Mouse (Mus musculus): ENCODE results near the gene Efnb3. TPM values are rescaled to one million over a fixed set of nuclear protein-coding genes. Genes with fewer than 3 reads are reported as not detected.

Gene Efnb3
- polyA plus RNA-seq, 1 experiment from 2014 or later: 15.5 TPM

DNA sequence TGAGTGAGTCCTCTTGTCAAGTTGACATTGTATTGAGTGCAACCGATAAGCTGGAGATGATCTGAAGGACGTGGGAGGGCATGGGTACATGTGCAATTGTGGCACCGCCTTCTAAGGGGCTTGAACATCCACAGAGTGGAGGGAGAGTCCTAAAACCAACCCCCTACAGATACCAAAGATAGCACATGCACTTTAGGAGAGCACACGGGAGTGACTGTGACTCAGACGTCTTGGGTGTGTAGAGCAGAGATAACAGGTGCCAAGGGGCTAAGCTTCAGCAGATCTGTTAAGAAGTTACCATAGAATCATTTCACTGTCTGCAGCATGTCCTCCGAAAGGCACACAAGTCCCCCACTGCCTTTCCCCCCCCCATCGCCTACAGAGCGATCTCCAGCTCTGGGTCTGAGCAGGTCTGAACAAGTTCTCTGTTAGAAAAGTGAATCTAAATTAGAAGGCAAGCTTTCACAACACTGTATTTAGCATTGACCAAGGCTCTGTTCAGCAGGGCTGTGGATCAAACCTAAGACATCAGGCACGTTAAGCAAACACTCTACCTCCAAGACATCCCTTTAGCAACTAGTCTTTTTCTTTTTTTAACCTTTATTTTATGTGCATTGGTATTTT, 38.4 kb downstream of the Efnb3 start:
- no peaks in the 10 kb centered on the region for H3K9me3 ChIP-seq (ENCODE audit: control insufficient read depth, low read length)
- no peaks in the 10 kb centered on the region for H3K4me1 ChIP-seq (replicated peaks; ENCODE audit: control insufficient read depth, insufficient read depth, low read length)
- WGBS: 91% methylated on average over 9 of the region's 9 CpGs
- DNase-seq (ENCODE audit: low spot score) (no peak), ATAC-seq (ENCODE audit: low FRiP score) (no peak)
- no peak overlapping the region for H3K27ac ChIP-seq (ENCODE audit: low read depth, low read length)
- H3K27me3 ChIP-seq (ENCODE audit: control insufficient read depth, insufficient read depth, low read length): no peaks in the 10 kb centered on the region
- no peak overlapping the region for H3K9ac ChIP-seq (ENCODE audit: low read depth, low read length)
- no peak overlapping the region for H3K4me3 ChIP-seq (ENCODE audit: low read depth, low read length)
- H3K36me3 ChIP-seq (ENCODE audit: control insufficient read depth, insufficient read depth, low read length): no peaks in the 10 kb centered on the region
- H3K4me2 ChIP-seq (replicated peaks; ENCODE audit: low read depth, low read length): no peak overlapping the region

DNA sequence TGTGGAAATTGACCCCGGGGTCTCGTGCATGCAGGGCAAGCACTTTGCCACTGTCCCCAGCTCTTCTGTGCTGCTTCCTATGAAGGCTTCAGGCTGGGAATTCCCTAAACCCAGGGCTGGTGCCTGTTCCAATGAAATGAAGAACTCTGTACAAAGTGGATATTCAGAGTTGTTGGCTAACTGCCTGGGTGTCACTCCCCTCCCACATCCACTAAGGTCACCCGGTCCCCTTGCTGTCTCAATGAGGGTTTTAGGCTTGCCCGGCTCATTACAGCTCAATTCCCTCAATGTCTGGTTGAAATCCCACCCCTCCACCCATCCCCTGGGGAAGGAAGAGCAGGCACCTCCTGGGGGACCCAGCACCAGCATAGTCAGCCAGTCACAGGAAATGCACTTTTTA, 40.0 kb downstream of the Efnb3 start:
- DNase-seq (ENCODE audit: low spot score): no peak

DNA sequence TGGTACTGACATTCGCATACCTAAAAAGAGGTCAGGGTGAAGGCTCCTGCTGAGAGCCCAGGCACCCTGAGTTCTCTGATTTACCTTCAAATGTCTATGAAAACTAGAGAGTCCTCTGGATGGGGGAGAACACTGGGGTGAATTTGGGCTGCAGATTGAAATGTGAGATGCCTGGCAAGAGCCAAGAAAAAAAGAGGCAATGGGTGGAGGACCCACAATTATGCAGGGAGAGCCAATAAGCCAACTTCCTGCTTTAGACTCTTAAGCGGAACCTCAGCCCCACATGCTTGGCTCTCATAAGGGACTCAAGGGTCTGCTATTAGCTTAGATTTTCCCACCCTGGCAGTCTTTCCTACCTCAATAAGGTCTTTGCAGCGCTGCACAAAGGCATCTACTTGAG, 43.3 kb downstream of the Efnb3 start:
- H3K4me1 ChIP-seq (replicated peaks; ENCODE audit: control insufficient read depth, insufficient read depth, low read length): no peaks in the 10 kb centered on the region
- no peak for ATAC-seq (ENCODE audit: low FRiP score)
- H3K36me3 ChIP-seq (ENCODE audit: control insufficient read depth, insufficient read depth, low read length): no peaks in the 10 kb centered on the region
- H3K27me3 ChIP-seq (ENCODE audit: control insufficient read depth, insufficient read depth, low read length): no peaks in the 10 kb centered on the region
- H3K27ac ChIP-seq (ENCODE audit: low read depth, low read length): no peak overlapping the region
- DNase-seq (ENCODE audit: low spot score): no peak
- no peak overlapping the region for H3K4me3 ChIP-seq (ENCODE audit: low read depth, low read length)
- WGBS: 77% methylated on average over 3 of the region's 3 CpGs
- H3K9me3 ChIP-seq (ENCODE audit: control insufficient read depth, low read length): no peaks in the 10 kb centered on the region
- no peak overlapping the region for H3K9ac ChIP-seq (ENCODE audit: low read depth, low read length)
- H3K4me2 ChIP-seq (replicated peaks; ENCODE audit: low read depth, low read length): no peak overlapping the region

More for the DNA sequence above, 40.0 kb downstream of the Efnb3 start:
- no peaks in the 10 kb centered on the region for H3K36me3 ChIP-seq (ENCODE audit: control insufficient read depth, insufficient read depth, low read length)
- H3K9me3 ChIP-seq (ENCODE audit: control insufficient read depth, low read length): no peaks in the 10 kb centered on the region
- no peaks in the 10 kb centered on the region for H3K27me3 ChIP-seq (ENCODE audit: control insufficient read depth, insufficient read depth, low read length)
- H3K4me1 ChIP-seq (replicated peaks; ENCODE audit: control insufficient read depth, insufficient read depth, low read length): no peaks in the 10 kb centered on the region
- no peak overlapping the region for H3K4me2 ChIP-seq (replicated peaks; ENCODE audit: low read depth, low read length)
- H3K9ac ChIP-seq (ENCODE audit: low read depth, low read length): no peak overlapping the region
- H3K4me3 ChIP-seq (ENCODE audit: low read depth, low read length): no peak overlapping the region
- H3K27ac ChIP-seq (ENCODE audit: low read depth, low read length): no peak overlapping the region
- ATAC-seq (ENCODE audit: low FRiP score): no peak
- WGBS: 84% methylated on average over 4 of the region's 4 CpGs

DNA sequence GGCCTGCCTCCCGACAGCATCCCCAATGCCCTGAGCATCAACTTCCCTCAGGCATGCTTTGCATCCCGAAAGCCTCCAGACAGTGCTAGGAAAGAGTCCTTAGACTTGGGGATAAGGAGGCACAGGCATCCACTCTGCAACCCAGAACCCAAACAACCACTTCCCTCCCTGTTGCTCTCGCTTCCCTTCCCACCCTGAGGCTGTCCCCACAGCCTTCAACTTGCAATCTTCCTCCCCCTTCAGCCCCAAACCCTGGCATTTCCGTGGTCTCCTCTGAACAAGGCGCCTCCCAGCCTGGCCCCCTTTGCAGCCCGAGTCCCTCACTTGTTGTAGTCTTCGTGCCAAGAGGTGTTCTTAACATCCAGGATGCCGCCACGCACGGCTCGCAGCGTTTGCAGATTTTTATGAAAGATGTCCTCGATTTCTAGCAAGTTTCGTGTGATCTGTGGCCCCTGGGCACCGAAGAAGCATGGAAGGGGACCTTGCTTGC, 43.8 kb downstream of the Efnb3 start:
- 74% methylated on average over 15 of the region's 15 CpGs for WGBS
- H3K9ac ChIP-seq (ENCODE audit: low read depth, low read length): no peak overlapping the region
- H3K36me3 ChIP-seq (ENCODE audit: control insufficient read depth, insufficient read depth, low read length): no peaks in the 10 kb centered on the region
- H3K4me1 ChIP-seq (replicated peaks; ENCODE audit: control insufficient read depth, insufficient read depth, low read length): no peaks in the 10 kb centered on the region
- no peak overlapping the region for H3K4me3 ChIP-seq (ENCODE audit: low read depth, low read length)
- ATAC-seq (ENCODE audit: low FRiP score) (no peak), DNase-seq (ENCODE audit: low spot score) (no peak)
- no peak overlapping the region for H3K27ac ChIP-seq (ENCODE audit: low read depth, low read length)
- H3K4me2 ChIP-seq (replicated peaks; ENCODE audit: low read depth, low read length): no peak overlapping the region
- no peaks in the 10 kb centered on the region for H3K27me3 ChIP-seq (ENCODE audit: control insufficient read depth, insufficient read depth, low read length)
- no peaks in the 10 kb centered on the region for H3K9me3 ChIP-seq (ENCODE audit: control insufficient read depth, low read length)

DNA sequence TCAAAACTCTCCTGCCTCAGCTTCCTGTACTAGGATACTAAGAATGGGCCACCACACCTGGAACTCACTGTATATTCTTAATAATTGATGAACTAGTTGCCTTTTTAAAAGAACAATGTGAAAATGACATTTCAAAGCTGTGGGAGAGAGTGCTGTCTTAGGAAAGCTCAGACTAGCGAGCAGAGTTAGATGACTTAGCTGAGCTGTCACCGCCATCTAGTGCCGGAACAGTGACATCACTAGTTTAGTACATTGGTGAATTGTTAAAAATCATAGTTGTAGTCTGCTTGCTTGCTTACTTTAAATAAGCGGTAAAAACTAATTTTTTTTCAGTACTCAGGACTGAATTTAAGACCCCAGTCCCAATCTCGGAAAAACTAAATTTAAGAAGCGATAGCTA, 46.2 kb downstream of the Efnb3 start:
- ATAC-seq (ENCODE audit: low FRiP score): no peak
- no peak overlapping the region for H3K27ac ChIP-seq (ENCODE audit: low read depth, low read length)
- H3K9ac ChIP-seq (ENCODE audit: low read depth, low read length): no peak overlapping the region
- no peaks in the 10 kb centered on the region for H3K4me1 ChIP-seq (replicated peaks; ENCODE audit: control insufficient read depth, insufficient read depth, low read length)
- H3K27me3 ChIP-seq (ENCODE audit: control insufficient read depth, insufficient read depth, low read length): no peaks in the 10 kb centered on the region
- 9% methylated on average over 6 of the region's 6 CpGs for WGBS
- peak; percentile 71 for DNase-seq (ENCODE audit: low spot score)
- no peaks in the 10 kb centered on the region for H3K36me3 ChIP-seq (ENCODE audit: control insufficient read depth, insufficient read depth, low read length)
- no peak overlapping the region for H3K4me2 ChIP-seq (replicated peaks; ENCODE audit: low read depth, low read length)
- no peak overlapping the region for H3K4me3 ChIP-seq (ENCODE audit: low read depth, low read length)
- no peaks in the 10 kb centered on the region for H3K9me3 ChIP-seq (ENCODE audit: control insufficient read depth, low read length)

DNA sequence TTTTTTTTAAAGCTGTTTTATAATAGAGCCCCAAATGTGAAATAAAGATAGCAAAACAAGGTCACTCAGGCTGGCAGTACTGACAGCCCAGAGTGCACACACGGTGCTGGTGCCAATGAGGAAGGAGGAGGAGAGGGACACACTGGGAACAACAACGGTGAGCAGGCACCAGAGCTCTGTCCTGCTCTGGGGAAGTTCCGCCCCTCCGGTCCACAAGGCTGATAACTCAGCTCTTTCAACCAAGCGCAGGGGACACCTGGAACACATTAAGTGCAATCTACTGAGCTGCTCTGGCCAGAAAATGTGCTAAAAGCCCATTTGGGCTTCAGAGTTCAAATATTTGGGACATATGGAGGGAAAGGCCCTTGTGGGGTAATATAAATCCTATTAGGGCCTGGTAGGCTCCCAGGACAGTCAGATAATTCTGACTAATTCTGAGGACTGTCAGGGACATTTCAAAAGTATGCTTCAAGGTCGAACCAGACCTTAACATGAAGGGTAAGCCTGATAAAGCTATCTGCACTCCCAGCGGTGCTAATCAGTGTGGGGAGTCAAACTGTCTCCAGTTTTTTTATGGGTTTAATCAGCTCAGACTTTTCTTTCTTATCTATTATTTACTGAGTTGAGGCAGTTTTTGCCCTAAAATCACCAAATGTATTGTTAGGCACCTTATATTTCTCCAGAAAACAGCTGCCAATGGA, 49.1 kb downstream of the Efnb3 start:
- H3K4me3 ChIP-seq (ENCODE audit: low read depth, low read length): no peak overlapping the region
- H3K9ac ChIP-seq (ENCODE audit: low read depth, low read length): no peak overlapping the region
- 52% methylated on average over 7 of the region's 7 CpGs for WGBS
- no peaks in the 10 kb centered on the region for H3K4me1 ChIP-seq (replicated peaks; ENCODE audit: control insufficient read depth, insufficient read depth, low read length)
- no peaks in the 10 kb centered on the region for H3K27me3 ChIP-seq (ENCODE audit: control insufficient read depth, insufficient read depth, low read length)
- H3K4me2 ChIP-seq (replicated peaks; ENCODE audit: low read depth, low read length): no peak overlapping the region
- DNase-seq (ENCODE audit: low spot score) (peak; percentile 21), ATAC-seq (ENCODE audit: low FRiP score) (no peak)
- no peak overlapping the region for H3K27ac ChIP-seq (ENCODE audit: low read depth, low read length)
- H3K36me3 ChIP-seq (ENCODE audit: control insufficient read depth, insufficient read depth, low read length): no peaks in the 10 kb centered on the region
- no peaks in the 10 kb centered on the region for H3K9me3 ChIP-seq (ENCODE audit: control insufficient read depth, low read length)

Other genes with a start within 250 kb of the Efnb3 start
- 17.2 and 17.9 TPM in 2 replicates for gene Cntrob, start 236.4 kb downstream of the Efnb3 start, polyA plus RNA-seq (2014; fragmentation: Nextera tagmentation; extraction: Ambion mirVana)
- gene Trappc1, start 236.2 kb downstream of the Efnb3 start, polyA plus RNA-seq (2014; fragmentation: Nextera tagmentation; extraction: Ambion mirVana): 209 and 215 TPM in 2 replicates
- gene Kcnab3, start 233.9 kb downstream of the Efnb3 start, polyA plus RNA-seq (2014; fragmentation: Nextera tagmentation; extraction: Ambion mirVana): 1.4 and 3.0 TPM in 2 replicates
- gene Rnf227, start 219.7 kb downstream of the Efnb3 start, polyA plus RNA-seq (2014; fragmentation: Nextera tagmentation; extraction: Ambion mirVana): 28.7 and 34.9 TPM in 2 replicates
- gene Chd3, start 190.8 kb downstream of the Efnb3 start, polyA plus RNA-seq (2014; fragmentation: Nextera tagmentation; extraction: Ambion mirVana): 44.3 and 57.1 TPM in 2 replicates
- gene Naa38, start 164.7 kb downstream of the Efnb3 start, polyA plus RNA-seq (2014; fragmentation: Nextera tagmentation; extraction: Ambion mirVana): 120 and 124 TPM in 2 replicates
- gene Cyb5d1, start 164.6 kb downstream of the Efnb3 start, polyA plus RNA-seq (2014; fragmentation: Nextera tagmentation; extraction: Ambion mirVana): 32.7 and 45.2 TPM in 2 replicates
- gene Tmem88, start 162.0 kb downstream of the Efnb3 start, polyA plus RNA-seq (2014; fragmentation: Nextera tagmentation; extraction: Ambion mirVana): 15.7 and 17.1 TPM in 2 replicates
- gene Kdm6b, start 146.5 kb downstream of the Efnb3 start, polyA plus RNA-seq (2014; fragmentation: Nextera tagmentation; extraction: Ambion mirVana): 33.7 and 40.9 TPM in 2 replicates
- gene Dnah2, start 11.1 kb downstream of the Efnb3 start, polyA plus RNA-seq (2014; fragmentation: Nextera tagmentation; extraction: Ambion mirVana): 0.68 and 1.6 TPM in 2 replicates
- gene Wrap53, start 20.1 kb upstream of the Efnb3 start, polyA plus RNA-seq (2014; fragmentation: Nextera tagmentation; extraction: Ambion mirVana): 36.6 and 37.8 TPM in 2 replicates
- gene Trp53, start 20.2 kb upstream of the Efnb3 start, polyA plus RNA-seq (2014; fragmentation: Nextera tagmentation; extraction: Ambion mirVana): 156 and 159 TPM in 2 replicates
- 11.7 and 13.1 TPM in 2 replicates for gene Atp1b2, start 45.7 kb upstream of the Efnb3 start, polyA plus RNA-seq (2014; fragmentation: Nextera tagmentation; extraction: Ambion mirVana)
- gene Shbg, start 57.7 kb upstream of the Efnb3 start, polyA plus RNA-seq (2014; fragmentation: Nextera tagmentation; extraction: Ambion mirVana): 0.17 TPM in 1 of 2 replicates, not detected in the other
- 15.0 and 20.6 TPM in 2 replicates for gene Sat2, start 61.8 kb upstream of the Efnb3 start, polyA plus RNA-seq (2014; fragmentation: Nextera tagmentation; extraction: Ambion mirVana)
- 30.1 and 31.3 TPM in 2 replicates for gene Fxr2, start 72.8 kb upstream of the Efnb3 start, polyA plus RNA-seq (2014; fragmentation: Nextera tagmentation; extraction: Ambion mirVana)
- gene Sox15, start 95.1 kb upstream of the Efnb3 start, polyA plus RNA-seq (2014; fragmentation: Nextera tagmentation; extraction: Ambion mirVana): not detected in 2 replicates
- gene Mpdu1, start 102.4 kb upstream of the Efnb3 start, polyA plus RNA-seq (2014; fragmentation: Nextera tagmentation; extraction: Ambion mirVana): 28.0 and 45.3 TPM in 2 replicates
- gene Cd68, start 105.9 kb upstream of the Efnb3 start, polyA plus RNA-seq (2014; fragmentation: Nextera tagmentation; extraction: Ambion mirVana): 8.2 and 8.7 TPM in 2 replicates
- 891 and 905 TPM in 2 replicates for gene Eif4a1, start 112.2 kb upstream of the Efnb3 start, polyA plus RNA-seq (2014; fragmentation: Nextera tagmentation; extraction: Ambion mirVana)
- 85.8 and 101 TPM in 2 replicates for gene Senp3, start 121.9 kb upstream of the Efnb3 start, polyA plus RNA-seq (2014; fragmentation: Nextera tagmentation; extraction: Ambion mirVana)
- gene Tnfsf13, start 125.6 kb upstream of the Efnb3 start, polyA plus RNA-seq (2014; fragmentation: Nextera tagmentation; extraction: Ambion mirVana): not detected in 2 replicates
- gene Tnfsf12, start 135.6 kb upstream of the Efnb3 start, polyA plus RNA-seq (2014; fragmentation: Nextera tagmentation; extraction: Ambion mirVana): 2.2 and 4.0 TPM in 2 replicates
- 0.61 and 1.1 TPM in 2 replicates for gene Tnfsfm13, start 135.9 kb upstream of the Efnb3 start, polyA plus RNA-seq (2014; fragmentation: Nextera tagmentation; extraction: Ambion mirVana)
- 46.5 and 50.1 TPM in 2 replicates for gene Polr2a, start 198.4 kb upstream of the Efnb3 start, polyA plus RNA-seq (2014; fragmentation: Nextera tagmentation; extraction: Ambion mirVana)
- 0.57 and 1.1 TPM in 2 replicates for gene Slc35g3, start 201.8 kb upstream of the Efnb3 start, polyA plus RNA-seq (2014; fragmentation: Nextera tagmentation; extraction: Ambion mirVana)
- gene Zbtb4, start 205.7 kb upstream of the Efnb3 start, polyA plus RNA-seq (2014; fragmentation: Nextera tagmentation; extraction: Ambion mirVana): 1.3 and 1.7 TPM in 2 replicates
- gene Chrnb1, start 235.7 kb upstream of the Efnb3 start, polyA plus RNA-seq (2014; fragmentation: Nextera tagmentation; extraction: Ambion mirVana): 1.2 and 1.5 TPM in 2 replicates
- gene Fgf11, start 241.7 kb upstream of the Efnb3 start, polyA plus RNA-seq (2014; fragmentation: Nextera tagmentation; extraction: Ambion mirVana): 2.2 and 2.8 TPM in 2 replicates
- gene Tmem102, start 245.4 kb upstream of the Efnb3 start, polyA plus RNA-seq (2014; fragmentation: Nextera tagmentation; extraction: Ambion mirVana): 0.83 and 0.93 TPM in 2 replicates

Data from hindbrain, embryonic 11.5 days (tissue).